Mouse (Mus musculus): ENCODE measurements at regions not wholly inside any gene's neighbourhood (a gene's known extent, or its start where the extent isn't known, plus 50 kb on each side); places are given as distances from the start of the nearest gene placed in this dataset.

DNA sequence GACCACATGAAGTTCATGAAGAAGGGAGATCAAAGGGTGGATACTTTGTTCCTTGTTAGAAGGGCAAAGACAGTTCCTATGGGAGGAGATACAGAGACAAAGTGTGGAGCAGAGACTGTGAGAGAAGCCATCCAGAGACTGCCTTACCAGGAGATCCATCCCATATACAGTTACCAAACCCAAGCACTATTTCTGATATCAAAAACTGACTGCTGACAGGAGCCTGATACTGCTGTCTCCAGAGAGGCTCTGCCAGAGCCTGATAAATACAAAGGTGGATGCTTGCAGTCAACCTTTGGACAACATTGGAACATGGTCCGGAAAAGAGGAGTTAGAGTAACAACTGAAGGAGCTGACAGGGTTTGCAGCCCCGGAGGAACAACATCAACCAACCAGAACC is 1104.3 kb upstream of the Cited2 start:
- WGBS = 100% methylated on average over 2 of the region's 2 CpGs
- Histone ChIP-seq H3K36me3 (ENCODE audit: control insufficient read depth, insufficient read depth, low read length) (no peaks in the 10 kb centered on the region), H3K9ac (ENCODE audit: low read depth, low read length) (no peak overlapping the region)

DNA sequence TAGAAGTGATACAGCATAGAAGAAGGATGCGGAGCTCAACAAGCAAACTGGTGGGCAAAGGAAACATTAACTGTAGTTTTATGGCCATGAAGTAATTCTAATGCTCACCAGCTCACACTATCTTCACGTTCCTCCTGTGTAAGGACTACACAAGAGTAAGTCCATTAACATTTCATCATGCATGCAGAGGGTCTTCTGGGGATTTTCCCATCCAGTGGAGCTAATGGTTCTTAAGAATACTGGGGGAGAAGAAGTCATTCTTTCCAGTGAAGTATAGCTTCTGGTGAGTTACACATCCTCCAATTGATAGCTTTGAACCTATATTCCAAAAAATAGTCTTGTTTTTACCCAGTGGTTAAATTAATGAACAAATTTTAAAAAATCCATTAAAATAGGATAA is 1103.4 kb upstream of the Cited2 start:
- Histone ChIP-seq H3K9ac (ENCODE audit: low read depth, low read length) (no peak overlapping the region), H3K9me3 (ENCODE audit: control insufficient read depth, low read length) (0 out of 2 replicates have a peak, but pooled peaks cover 3% of the 10 kb centered on the region), H3K27ac (ENCODE audit: low read depth, low read length) (no peak overlapping the region), H3K4me1 (ENCODE audit: control insufficient read depth, insufficient read depth, low read depth, low read length) (no peaks in the 10 kb centered on the region), H3K27me3 (replicated peaks; ENCODE audit: control insufficient read depth, insufficient read depth, low read length) (no peaks in the 10 kb centered on the region), H3K4me3 (ENCODE audit: low read length) (no peak overlapping the region), H3K36me3 (ENCODE audit: control insufficient read depth, insufficient read depth, low read length) (no peaks in the 10 kb centered on the region), H3K4me2 (ENCODE audit: low read length) (no peak overlapping the region)
- no peak for ATAC-seq
- 87% methylated on average over 2 of the region's 2 CpGs for WGBS

More for the DNA sequence above, 1104.3 kb upstream of the Cited2 start:
- ATAC-seq = no peak
- Histone ChIP-seq H3K4me3 (ENCODE audit: low read length) (no peak overlapping the region), H3K27me3 (replicated peaks; ENCODE audit: control insufficient read depth, insufficient read depth, low read length) (no peaks in the 10 kb centered on the region), H3K27ac (ENCODE audit: low read depth, low read length) (no peak overlapping the region), H3K4me1 (ENCODE audit: control insufficient read depth, insufficient read depth, low read depth, low read length) (no peaks in the 10 kb centered on the region), H3K4me2 (ENCODE audit: low read length) (no peak overlapping the region), H3K9me3 (ENCODE audit: control insufficient read depth, low read length) (0 out of 2 replicates have a peak, but pooled peaks cover 3% of the 10 kb centered on the region)

GRCm38 (mm10) chr10:16620804-16621559 is 1102.0 kb upstream of the Cited2 start:
- Histone ChIP-seq H3K4me1 (ENCODE audit: control insufficient read depth, insufficient read depth, low read depth, low read length) (no peaks in the 10 kb centered on the region), H3K27ac (ENCODE audit: low read depth, low read length) (no peak overlapping the region), H3K27me3 (replicated peaks; ENCODE audit: control insufficient read depth, insufficient read depth, low read length) (no peaks in the 10 kb centered on the region), H3K4me3 (ENCODE audit: low read length) (no peak overlapping the region), H3K9me3 (ENCODE audit: control insufficient read depth, low read length) (0 out of 2 replicates have a peak, but pooled peaks cover 3% of the 10 kb centered on the region), H3K4me2 (ENCODE audit: low read length) (no peak overlapping the region), H3K9ac (ENCODE audit: low read depth, low read length) (no peak overlapping the region), H3K36me3 (ENCODE audit: control insufficient read depth, insufficient read depth, low read length) (no peaks in the 10 kb centered on the region)
- no peak for ATAC-seq
- WGBS = 65% methylated on average over 6 of the region's 6 CpGs

DNA sequence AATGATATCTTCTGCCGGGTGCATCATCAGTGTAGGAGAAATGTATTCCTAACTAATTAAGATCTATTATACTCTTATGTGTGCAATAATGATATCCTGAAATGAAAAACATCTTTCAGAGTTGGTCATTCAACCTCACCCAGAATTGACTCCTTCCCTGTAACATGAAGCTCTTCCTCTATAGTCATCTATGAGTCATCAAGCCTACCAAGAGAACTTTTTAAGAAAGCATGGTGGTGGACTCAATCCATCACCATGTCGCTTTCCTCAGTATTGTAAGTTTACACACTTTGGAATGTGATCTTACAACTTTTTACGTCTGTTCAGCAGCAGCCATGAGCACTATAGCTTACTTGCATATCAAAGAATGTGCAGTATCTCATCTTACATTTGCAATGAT is 1100.2 kb upstream of the Cited2 start:
- no peak for ATAC-seq
- Histone ChIP-seq H3K4me1 (ENCODE audit: control insufficient read depth, insufficient read depth, low read depth, low read length) (no peaks in the 10 kb centered on the region), H3K4me3 (ENCODE audit: low read length) (no peak overlapping the region), H3K9me3 (ENCODE audit: control insufficient read depth, low read length) (0 out of 2 replicates have a peak, but pooled peaks cover 3% of the 10 kb centered on the region), H3K27ac (ENCODE audit: low read depth, low read length) (no peak overlapping the region), H3K36me3 (ENCODE audit: control insufficient read depth, insufficient read depth, low read length) (no peaks in the 10 kb centered on the region), H3K9ac (ENCODE audit: low read depth, low read length) (no peak overlapping the region), H3K4me2 (ENCODE audit: low read length) (no peak overlapping the region), H3K27me3 (replicated peaks; ENCODE audit: control insufficient read depth, insufficient read depth, low read length) (no peaks in the 10 kb centered on the region)
- WGBS = 93% methylated on average over 3 of the region's 3 CpGs

GRCm38 (mm10) chr10:16633236-16633635 is 1089.8 kb upstream of the Cited2 start:
- WGBS = 74% methylated on average over 2 of the region's 2 CpGs
- Histone ChIP-seq H3K4me1 (ENCODE audit: control insufficient read depth, insufficient read depth, low read depth, low read length) (no peaks in the 10 kb centered on the region), H3K27ac (ENCODE audit: low read depth, low read length) (no peak overlapping the region), H3K9me3 (ENCODE audit: control insufficient read depth, low read length) (no peaks in the 10 kb centered on the region), H3K27me3 (replicated peaks; ENCODE audit: control insufficient read depth, insufficient read depth, low read length) (no peaks in the 10 kb centered on the region), H3K36me3 (ENCODE audit: control insufficient read depth, insufficient read depth, low read length) (no peaks in the 10 kb centered on the region), H3K9ac (ENCODE audit: low read depth, low read length) (no peak overlapping the region), H3K4me2 (ENCODE audit: low read length) (no peak overlapping the region), H3K4me3 (ENCODE audit: low read length) (no peak overlapping the region)
- no peak for ATAC-seq

DNA sequence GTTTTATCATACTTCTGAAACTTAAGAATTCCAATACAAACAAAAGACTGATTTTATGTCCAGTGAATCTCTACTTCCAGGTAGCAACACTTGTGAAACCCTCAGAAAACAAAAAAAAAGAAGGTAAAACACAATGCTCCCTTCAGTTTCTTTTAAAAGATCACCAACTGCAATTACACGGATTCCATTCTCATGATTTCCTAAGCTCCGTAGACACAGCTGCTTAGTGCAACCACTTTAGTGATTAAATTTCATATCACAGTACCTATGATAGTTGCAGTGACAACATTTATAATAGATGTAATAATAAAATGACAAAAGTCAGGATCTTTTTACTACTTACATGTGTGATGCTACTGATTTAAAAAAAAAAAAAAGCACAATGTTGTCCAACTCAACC is 1087.6 kb upstream of the Cited2 start:
- no peak overlapping the region for H3K9ac ChIP-seq (ENCODE audit: low read depth, low read length)
- no peak overlapping the region for H3K27ac ChIP-seq (ENCODE audit: low read depth, low read length)
- H3K4me1 ChIP-seq (ENCODE audit: control insufficient read depth, insufficient read depth, low read depth, low read length) = no peaks in the 10 kb centered on the region
- no peaks in the 10 kb centered on the region for H3K9me3 ChIP-seq (ENCODE audit: control insufficient read depth, low read length)
- no peaks in the 10 kb centered on the region for H3K27me3 ChIP-seq (replicated peaks; ENCODE audit: control insufficient read depth, insufficient read depth, low read length)
- no peak overlapping the region for H3K4me2 ChIP-seq (ENCODE audit: low read length)
- H3K4me3 ChIP-seq (ENCODE audit: low read length) = no peak overlapping the region
- no peak for ATAC-seq
- 84% methylated on average over 2 of the region's 2 CpGs for WGBS
- H3K36me3 ChIP-seq (ENCODE audit: control insufficient read depth, insufficient read depth, low read length) = no peaks in the 10 kb centered on the region

- H3K36me3 ChIP-seq (ENCODE audit: control insufficient read depth, insufficient read depth, low read length) = no peaks in the 10 kb centered on the region
- no peaks in the 10 kb centered on the region for H3K4me1 ChIP-seq (ENCODE audit: control insufficient read depth, insufficient read depth, low read depth, low read length)
- H3K4me3 ChIP-seq (ENCODE audit: low read length) = no peak overlapping the region
- no peak for ATAC-seq
- H3K9ac ChIP-seq (ENCODE audit: low read depth, low read length) = no peak overlapping the region
- no peaks in the 10 kb centered on the region for H3K27me3 ChIP-seq (replicated peaks; ENCODE audit: control insufficient read depth, insufficient read depth, low read length)
- no peak overlapping the region for H3K27ac ChIP-seq (ENCODE audit: low read depth, low read length)
- H3K4me2 ChIP-seq (ENCODE audit: low read length) = no peak overlapping the region
- no peaks in the 10 kb centered on the region for H3K9me3 ChIP-seq (ENCODE audit: control insufficient read depth, low read length)
Measured at GRCm38 (mm10) chr10:16637006-16637405, 1086.0 kb upstream of the Cited2 start.

GRCm38 (mm10) chr10:16638111-16638510 is 1084.9 kb upstream of the Cited2 start:
- WGBS = 38% methylated on average over 2 of the region's 2 CpGs
- ATAC-seq = no peak
- no peaks in the 10 kb centered on the region for H3K9me3 ChIP-seq (ENCODE audit: control insufficient read depth, low read length)
- no peak overlapping the region for H3K4me2 ChIP-seq (ENCODE audit: low read length)
- H3K27ac ChIP-seq (ENCODE audit: low read depth, low read length) = no peak overlapping the region
- no peak overlapping the region for H3K4me3 ChIP-seq (ENCODE audit: low read length)
- no peaks in the 10 kb centered on the region for H3K27me3 ChIP-seq (replicated peaks; ENCODE audit: control insufficient read depth, insufficient read depth, low read length)
- no peak overlapping the region for H3K9ac ChIP-seq (ENCODE audit: low read depth, low read length)
- no peaks in the 10 kb centered on the region for H3K36me3 ChIP-seq (ENCODE audit: control insufficient read depth, insufficient read depth, low read length)
- no peaks in the 10 kb centered on the region for H3K4me1 ChIP-seq (ENCODE audit: control insufficient read depth, insufficient read depth, low read depth, low read length)

DNA sequence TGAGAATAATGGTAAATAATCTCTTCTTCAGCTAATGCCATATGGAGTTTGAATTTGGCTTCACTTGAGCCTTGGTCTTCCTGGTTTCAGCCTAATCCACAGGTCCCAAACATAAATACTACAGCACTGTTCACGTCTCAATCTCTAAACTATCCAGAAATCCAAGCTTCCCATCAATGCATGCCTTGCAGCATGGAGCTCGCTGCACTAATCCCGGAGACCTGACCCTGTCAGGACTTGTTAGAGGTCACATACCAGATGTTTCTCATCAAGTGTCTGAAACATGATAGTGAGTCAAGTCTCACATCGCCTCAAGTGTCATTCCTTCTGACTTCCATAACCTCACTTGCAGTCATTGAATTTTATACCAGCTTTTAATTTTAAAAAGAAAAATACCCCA is 1082.9 kb upstream of the Cited2 start:
- Histone ChIP-seq H3K36me3 (ENCODE audit: control insufficient read depth, insufficient read depth, low read length) (no peaks in the 10 kb centered on the region), H3K4me1 (ENCODE audit: control insufficient read depth, insufficient read depth, low read depth, low read length) (no peaks in the 10 kb centered on the region), H3K27ac (ENCODE audit: low read depth, low read length) (no peak overlapping the region), H3K9me3 (ENCODE audit: control insufficient read depth, low read length) (no peaks in the 10 kb centered on the region), H3K4me3 (ENCODE audit: low read length) (no peak overlapping the region), H3K4me2 (ENCODE audit: low read length) (no peak overlapping the region), H3K9ac (ENCODE audit: low read depth, low read length) (no peak overlapping the region), H3K27me3 (replicated peaks; ENCODE audit: control insufficient read depth, insufficient read depth, low read length) (no peaks in the 10 kb centered on the region)
- ATAC-seq = no peak
- 75% methylated on average over 4 of the region's 4 CpGs for WGBS

All from hindbrain, embryonic 16.5 days (tissue).